Mouse (Mus musculus) Muller cell, postnatal 12 days (primary cell): Measurements from ENCODE around the gene Rbms1.

Experiments used
- DNase-seq: peaks from one replicate; pipeline ENCODE4 v3.0.0-alpha.2; 2015; ENCODE audit errors: inconsistent ontology term

Rbms1 gene

DNA sequence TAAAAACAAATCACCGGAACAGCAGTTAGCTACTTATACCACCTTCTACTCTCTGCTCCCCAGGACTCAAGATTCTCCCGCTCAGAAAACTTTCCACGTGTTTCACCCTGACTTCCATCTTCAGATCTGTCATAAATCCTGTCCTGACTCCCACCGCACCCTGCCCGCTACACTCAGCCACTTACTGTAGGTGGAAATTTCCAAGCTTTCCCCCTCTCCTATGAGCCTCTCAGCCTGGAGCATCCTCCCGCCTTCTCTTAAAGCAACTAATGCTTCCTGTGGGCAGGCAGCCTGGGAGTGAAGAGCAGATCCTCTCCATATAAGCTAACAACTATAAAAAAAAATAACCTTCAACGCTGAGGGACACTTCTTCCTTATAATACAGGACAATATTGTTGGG is 44.6 kb downstream of the Rbms1 start:
- no peak for DNase-seq

DNA sequence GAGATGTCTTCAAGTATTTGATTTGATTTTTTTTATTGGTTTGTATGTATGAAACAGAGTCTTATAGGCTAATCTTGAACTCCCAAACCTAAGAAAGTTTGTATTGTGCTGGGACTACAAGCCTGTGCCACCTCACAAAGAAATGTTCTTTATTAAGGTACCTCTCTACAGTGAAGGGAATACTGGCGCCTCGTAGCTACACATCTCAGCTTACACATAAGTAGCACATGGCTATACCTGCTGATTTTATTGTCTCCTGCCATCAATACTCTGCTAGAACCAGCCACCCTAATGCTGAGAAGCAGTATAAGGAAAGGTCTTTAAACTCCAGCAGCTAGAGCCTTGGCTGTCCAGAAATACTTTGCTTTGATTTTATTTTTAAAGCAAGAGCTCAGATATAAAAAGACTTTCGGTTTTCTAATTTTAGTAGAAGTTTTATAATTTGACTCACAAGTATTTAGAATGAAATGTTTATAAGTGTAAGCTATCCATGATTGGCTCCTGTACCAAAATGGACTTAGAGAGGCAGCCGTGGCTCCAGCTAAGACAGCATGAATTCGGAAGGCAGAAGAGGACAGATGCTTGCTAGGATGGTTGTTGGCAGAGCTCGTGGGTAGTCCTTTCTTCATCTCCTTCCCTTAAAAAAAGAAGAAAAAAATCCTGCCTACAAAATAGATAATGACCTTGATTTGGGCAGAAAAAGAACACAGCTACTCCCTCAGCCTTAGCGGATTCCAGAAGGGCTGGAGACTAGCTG is 48.3 kb downstream of the Rbms1 start:
- DNase-seq: no peak

GRCm38 (mm10) chr2:60913281-60913680 is 49.7 kb downstream of the Rbms1 start:
- no peak for DNase-seq

DNA sequence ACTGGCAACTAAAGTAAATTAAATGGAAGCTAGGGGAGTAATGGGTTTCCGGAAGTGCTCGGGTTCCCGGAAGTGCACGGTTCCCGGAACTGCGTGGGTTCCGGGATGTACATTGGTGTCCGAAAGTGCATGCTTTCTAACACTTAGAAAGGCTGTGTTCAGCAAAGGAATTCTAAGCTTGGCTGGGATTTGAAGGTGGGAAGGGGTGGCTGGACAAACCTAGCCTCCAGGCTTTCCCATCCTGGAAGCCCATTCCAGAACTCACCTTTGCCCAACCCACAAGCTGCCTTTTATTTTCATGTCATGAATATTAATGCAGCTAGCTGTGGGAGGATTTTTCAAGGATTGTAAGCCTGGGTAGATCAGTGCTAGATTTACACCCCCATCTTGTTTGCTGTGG is 51.3 kb downstream of the Rbms1 start:
- DNase-seq: no peak

DNA sequence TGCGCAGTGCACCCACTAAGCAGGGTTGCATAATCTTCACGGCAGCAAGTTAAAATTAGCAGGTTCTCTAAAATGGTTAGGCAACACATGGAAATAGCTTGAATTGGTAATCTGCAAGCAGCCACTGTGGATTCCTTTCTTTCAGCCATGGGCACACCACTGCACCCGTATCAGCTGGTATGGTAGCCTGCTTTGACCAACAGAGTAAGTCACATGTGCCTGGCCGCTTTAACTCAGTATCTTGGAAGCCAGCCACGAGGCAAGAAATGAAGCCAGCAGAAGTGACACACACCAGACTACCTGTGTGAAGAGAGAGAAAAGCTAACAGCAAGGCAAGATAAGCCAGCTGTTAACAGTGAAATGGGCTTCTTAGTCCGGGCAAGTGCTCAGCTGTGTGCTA is 52.2 kb downstream of the Rbms1 start:
- no peak for DNase-seq

DNA sequence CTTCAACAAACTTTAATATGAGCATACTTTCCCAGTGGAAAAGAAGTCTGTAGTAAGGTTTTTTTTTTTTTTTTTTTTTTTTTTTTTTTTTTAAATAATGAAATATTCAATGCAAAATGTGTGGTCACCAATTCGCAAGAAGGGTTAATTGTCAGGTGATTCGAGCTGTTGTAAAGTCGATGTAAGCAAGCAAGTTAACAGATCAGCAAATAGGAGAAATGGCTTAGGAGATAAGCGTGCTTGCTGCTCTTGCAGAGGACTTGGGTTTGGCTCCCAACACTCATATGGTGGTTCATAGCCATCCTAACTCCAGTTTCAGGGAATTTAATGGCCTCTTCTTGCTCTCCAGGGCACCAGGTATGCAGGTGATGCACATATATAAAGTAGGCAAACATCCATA is 54.4 kb downstream of the Rbms1 start:
- no peak for DNase-seq

DNA sequence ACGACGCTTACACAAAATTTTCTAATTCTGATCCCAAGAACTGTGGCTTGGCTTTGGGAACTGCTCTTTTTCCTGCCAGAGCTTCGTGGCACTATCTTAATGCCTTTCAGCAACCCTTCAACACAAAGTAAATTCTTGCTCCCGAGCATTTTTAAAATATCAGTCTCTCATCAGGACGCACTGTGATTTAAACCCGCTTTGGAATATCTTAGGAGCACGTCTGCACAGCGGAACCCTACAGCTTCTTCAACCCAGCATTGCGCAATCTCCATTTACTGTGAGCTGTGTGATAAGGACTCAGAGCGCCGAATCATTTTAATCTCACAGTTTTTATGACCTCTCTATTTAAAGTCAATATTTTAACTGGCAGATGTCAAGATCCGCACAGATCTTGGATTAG is 54.9 kb downstream of the Rbms1 start:
- DNase-seq: no peak

DNA sequence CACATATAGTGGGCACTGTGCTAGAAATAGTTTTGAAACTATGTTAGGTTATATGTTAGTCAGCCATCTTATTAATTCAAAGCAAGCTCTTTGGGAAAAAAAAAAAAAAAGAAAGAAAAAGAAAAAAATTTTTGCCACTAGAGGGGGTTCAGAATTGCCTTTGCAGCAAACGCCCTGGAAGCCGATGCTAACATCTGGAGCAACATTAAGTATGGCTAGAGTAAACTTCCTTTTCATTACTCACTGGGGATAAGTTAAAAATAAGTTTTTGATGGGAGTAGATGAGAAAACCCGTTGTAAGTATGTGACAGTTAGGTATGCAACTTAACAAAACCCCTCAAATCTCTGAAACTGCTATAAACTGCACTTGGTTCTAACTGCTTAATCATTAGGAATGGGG is 57.7 kb downstream of the Rbms1 start:
- DNase-seq: no peak

GRCm38 (mm10) chr2:60904141-60904540 is 58.9 kb downstream of the Rbms1 start:
- DNase-seq: no peak

- DNase-seq: no peak
Measured at GRCm38 (mm10) chr2:60903535-60903934, 59.5 kb downstream of the Rbms1 start.

DNA sequence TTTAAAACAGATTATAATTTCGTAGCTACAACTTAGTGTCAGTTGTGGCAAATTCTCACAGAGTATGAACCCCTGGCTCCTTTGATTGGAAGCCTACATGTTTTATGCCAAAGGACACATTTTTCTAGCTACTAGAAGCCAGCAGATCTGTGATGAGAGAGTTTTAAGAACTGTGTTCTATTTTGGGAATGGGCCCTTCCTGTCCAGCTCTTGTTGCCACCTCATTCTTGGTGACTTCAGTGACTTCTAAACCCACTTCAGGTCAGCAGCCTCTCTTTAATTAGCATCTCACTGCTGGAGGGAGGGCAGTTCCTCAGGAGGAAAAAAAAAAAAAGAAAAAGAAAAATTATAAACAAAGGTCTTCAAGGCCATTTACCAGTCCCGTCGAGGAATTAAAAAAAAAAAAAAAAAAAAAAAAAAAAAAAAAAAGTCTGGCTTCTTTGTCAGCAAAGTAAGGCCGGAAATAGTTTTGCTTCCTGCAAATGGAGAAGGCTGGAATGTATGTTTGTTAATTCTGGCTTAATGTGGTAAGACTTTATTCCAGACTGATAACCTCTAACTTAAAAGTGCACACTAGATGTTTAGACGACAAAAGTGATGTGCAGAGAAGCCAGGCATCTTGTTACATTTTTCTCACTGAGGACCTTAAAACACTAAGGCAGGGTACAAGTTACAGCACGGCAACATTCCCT is 60.4 kb downstream of the Rbms1 start:
- DNase-seq: no peak

DNA sequence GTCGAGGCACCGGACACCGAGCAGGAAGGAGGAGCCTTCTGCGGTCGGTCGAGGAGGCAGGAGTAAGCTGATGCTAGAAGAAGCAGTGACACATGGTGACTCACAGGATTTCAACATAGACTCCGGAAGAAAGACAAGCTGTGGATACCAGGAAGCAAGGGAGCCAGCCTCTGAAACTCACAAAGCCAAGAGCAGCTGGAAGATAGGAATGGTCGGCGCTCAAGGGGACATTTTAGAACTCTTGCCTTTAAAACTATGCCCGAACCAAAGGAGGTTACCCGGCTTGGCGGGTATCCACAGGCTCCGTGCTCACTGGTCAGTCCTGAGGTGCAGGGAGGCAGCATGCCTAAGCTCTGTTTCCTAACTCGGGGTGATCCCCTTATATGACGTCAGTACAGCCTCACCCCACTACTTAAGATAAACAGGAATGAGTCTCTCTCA is 61.5 kb downstream of the Rbms1 start:
- no peak for DNase-seq

DNA sequence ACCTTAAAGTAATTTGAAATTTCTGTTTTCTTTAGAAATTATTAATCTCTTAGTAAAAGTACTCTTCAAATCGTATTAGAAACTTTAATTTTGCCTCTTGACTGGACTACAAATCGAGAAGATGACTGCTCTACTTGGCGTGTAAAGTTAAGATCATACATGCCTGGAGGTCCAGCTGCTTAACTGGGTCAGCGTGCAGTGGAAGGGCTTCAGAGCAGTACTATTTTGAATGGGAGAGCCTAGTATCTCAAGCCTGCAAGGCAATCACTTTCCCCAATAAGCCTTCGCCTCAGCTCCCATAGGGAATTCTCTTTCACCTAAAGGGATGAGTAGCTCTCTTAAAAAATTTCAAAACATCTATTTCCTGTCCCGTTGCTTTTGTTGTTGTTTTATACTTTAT is 62.0 kb downstream of the Rbms1 start:
- DNase-seq: no peak

- DNase-seq: no peak
Measured at GRCm38 (mm10) chr2:60893042-60893441, 70.0 kb downstream of the Rbms1 start.

DNA sequence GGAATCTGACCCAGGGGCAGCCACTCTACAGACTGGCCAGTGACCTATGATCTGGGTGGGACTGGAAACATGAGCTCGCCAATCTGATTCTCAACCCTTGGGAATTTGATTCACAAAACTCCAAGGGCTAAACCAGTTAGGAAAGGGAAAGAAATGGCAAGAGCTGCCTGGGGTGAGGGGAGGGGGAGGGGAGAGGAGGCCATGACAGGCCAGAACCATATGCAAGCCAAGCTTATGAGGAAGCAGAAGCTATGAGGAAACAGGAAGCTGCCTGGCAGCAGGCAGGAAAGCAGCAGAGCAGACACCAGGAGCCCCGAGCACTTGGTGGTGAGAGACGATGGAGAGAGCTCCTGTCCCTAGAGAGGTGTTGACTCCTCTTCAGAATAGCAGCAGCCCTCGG is 79.1 kb downstream of the Rbms1 start:
- no peak for DNase-seq

DNA sequence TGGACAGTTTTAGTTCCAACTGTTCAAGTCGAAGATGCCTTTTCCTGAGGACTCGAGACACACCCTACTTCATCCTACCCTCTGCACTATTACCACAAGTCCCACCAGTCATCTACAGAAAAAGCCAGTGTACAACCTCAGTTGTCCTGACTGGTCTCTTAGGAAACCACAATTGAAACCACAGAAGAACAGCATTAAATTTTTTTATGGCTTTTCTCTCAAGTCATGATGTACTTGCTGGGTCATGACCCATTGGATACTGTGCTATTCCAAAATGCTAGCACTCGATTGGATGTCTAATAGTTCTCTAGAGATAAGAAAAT is 80.0 kb downstream of the Rbms1 start:
- no peak for DNase-seq

GRCm38 (mm10) chr2:60882202-60883042 is 80.6 kb downstream of the Rbms1 start:
- no peak for DNase-seq

GRCm38 (mm10) chr2:60881571-60882041 is 81.4 kb downstream of the Rbms1 start:
- DNase-seq: peak; percentile 79

DNA sequence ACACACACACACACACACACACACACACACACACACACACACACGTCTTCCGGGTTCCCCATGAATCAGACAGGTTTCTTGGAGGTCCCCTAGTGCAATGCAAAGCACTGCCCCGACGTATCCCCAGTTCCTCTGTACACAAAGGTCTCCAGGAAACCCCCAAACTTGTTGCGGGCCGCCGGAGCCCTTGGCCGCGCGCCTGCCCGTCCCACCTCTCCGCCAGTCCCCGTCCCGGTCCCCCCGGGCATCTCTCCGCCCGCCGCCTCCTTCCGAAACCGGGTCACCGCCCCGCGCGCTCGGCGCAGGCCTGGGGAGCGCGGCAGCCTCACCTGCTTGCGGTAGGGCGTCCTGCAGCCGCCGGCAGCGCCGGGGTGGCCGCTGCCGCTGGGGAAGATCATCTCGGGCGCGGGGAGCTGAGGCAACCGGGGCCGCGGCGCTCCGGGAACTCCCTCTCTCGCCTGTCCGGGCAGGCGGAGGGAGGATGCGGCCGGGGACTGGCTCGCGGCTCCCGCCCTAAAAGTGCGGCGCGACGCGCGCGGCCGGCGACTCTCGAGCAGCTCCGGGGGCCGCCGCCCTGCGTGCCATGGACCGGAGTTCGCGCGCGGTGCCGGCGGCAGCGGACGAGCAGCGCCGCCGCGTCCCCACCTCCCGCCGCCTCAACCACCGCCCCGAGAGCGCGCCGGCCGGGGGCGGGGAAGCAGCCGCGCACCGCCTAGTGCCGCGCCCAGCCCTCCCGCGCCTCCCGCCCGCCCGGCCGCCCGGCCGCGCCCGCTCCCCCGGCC is 82.0 kb downstream of the Rbms1 start:
- DNase-seq: no peak

GRCm38 (mm10) chr2:60879966-60880788 is 82.8 kb downstream of the Rbms1 start:
- no peak for DNase-seq
